Mouse (Mus musculus) macrophage (primary cell): ENCODE measurements at regions not wholly inside any gene's neighbourhood (a gene's known extent, or its start where the extent isn't known, plus 50 kb on each side); places are given as distances from the start of the nearest gene placed in this dataset.
"Not testable (repeated sequence)": the region's sequence is repeated elsewhere in the genome, so short reads cannot be mapped to it uniquely, and the experiment has no call there.

ENCODE experiments used
- H3K27ac ChIP-seq: fragments of 350-480 bp; formaldehyde crosslinking; 2 replicates; pipeline ENCODE4 v1.9.0; 2021
- H3K36me3 ChIP-seq: fragments of 350-480 bp; formaldehyde crosslinking; 2 replicates; pipeline ENCODE4 v1.9.0; 2021; ENCODE audit errors: inconsistent target
- H3K4me3 ChIP-seq: fragments of 350-480 bp; formaldehyde crosslinking; 2 replicates; pipeline ENCODE4 v1.9.0; 2021; ENCODE audit errors: inconsistent target
- H3K79me2 ChIP-seq: fragments of 350-480 bp; formaldehyde crosslinking; 2 replicates; pipeline ENCODE4 v1.9.0; 2021; ENCODE audit errors: inconsistent target
- WGBS: methylation state at CpG from one replicate; pipeline ENCODE4 v1.1.7; 2026; ENCODE audit warnings: inconsistent platforms; ENCODE audit not compliant: missing documents; 5-methylcytosine and 5-hydroxymethylcytosine counted together

DNA sequence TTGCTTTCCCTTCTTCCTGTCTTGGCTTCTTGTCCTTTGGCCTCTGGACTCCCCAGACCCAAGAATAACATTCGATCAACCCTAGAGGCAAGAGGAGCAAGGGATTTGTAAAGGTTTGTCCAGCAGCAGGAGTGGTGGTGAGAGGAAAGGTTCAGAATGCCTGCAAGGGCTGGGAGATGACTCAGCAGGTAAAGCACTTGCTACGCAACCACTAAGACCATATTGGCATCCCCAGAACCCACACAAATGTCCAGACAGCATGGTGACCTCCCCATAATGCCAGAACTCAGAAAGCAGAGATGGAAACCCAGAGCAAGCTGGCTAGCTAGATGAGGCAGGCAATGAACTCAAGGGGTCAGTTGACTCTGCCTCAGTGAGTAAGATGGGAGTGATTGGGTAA lies 110.4 kb upstream of the Mrps10 start:
- WGBS, result 80% methylated on average over 2 of the region's 2 CpGs
- Histone ChIP-seq H3K36me3 (no peaks in the 10 kb centered on the region), H3K27ac (no peak overlapping the region), H3K4me3 (no peak overlapping the region), H3K79me2 (peaks cover 42% of the 10 kb centered on the region; the same call in 1 of the 2 replicates)

DNA sequence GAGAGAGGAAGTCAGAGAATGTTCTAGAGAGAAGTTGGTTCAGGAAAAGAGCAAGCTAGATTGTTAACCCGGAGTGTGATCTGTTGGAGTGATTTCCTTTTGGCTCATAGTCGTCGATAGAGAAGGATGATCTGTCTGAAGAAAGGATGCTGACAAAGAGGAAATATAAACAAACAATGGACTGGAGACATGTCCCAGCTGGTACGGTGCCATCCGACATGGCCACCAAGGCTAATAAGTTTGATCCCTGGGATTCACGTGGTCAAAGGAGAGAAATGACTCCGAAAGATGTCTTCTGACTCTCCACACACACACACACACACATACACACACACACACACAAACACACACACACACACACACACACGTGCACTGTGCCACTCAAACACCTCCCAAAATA lies 113.5 kb upstream of the Mrps10 start:
- Histone ChIP-seq H3K79me2 (peaks cover 52% of the 10 kb centered on the region), H3K4me3 (no peak overlapping the region), H3K27ac (no peak overlapping the region), H3K36me3 (no peaks in the 10 kb centered on the region)
- WGBS, result 85% methylated on average over 7 of the region's 8 CpGs

DNA sequence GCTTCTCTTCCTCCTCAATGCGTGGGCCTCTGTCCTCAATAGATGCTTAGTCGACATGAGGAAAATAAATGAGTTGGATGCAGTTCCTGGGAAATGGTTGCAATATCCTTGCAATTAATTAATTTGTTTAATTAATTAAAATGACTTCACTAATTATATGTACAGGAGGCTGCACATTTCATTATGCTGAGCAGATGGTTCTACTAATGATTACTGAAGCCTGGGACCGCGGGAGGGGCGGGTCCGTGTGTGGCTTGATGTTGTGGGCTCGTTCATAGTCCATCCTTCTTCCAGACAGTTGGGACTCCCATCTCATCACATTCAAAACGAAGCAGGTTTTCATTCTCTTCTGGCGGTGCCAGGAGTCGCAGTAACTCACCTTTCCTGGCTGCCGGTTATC lies 114.7 kb upstream of the Mrps10 start:
- Histone ChIP-seq H3K27ac (no peak overlapping the region), H3K36me3 (no peaks in the 10 kb centered on the region), H3K79me2 (peaks cover 51% of the 10 kb centered on the region), H3K4me3 (no peak overlapping the region)
- WGBS, result 94% methylated on average over 10 of the region's 11 CpGs

DNA sequence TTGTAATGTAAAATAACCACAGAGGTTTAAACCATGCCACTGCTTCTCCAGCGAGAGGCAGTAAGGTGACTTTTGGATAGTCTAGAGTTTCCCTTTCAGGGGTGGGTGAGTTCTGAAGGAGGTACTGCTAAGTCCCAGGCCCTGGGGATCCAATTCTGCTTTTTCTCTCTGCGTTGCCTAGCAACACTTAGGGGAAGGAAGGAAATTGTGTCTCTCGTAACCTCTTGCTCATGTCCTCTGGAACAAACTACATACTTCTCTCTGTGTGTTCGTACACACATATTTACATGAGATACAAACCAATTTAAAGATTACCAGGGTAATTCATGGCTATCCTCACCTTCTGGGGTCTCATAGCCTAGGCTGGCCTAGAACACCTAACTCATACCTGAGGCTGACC lies 118.7 kb upstream of the Mrps10 start:
- H3K27ac ChIP-seq, result peak overlapping the region; percentile 37
- no peaks in the 10 kb centered on the region for H3K36me3 ChIP-seq
- 2% methylated on average over 4 of the region's 4 CpGs for WGBS
- peaks cover 87% of the 10 kb centered on the region for H3K79me2 ChIP-seq
- H3K4me3 ChIP-seq, result no peak overlapping the region

DNA sequence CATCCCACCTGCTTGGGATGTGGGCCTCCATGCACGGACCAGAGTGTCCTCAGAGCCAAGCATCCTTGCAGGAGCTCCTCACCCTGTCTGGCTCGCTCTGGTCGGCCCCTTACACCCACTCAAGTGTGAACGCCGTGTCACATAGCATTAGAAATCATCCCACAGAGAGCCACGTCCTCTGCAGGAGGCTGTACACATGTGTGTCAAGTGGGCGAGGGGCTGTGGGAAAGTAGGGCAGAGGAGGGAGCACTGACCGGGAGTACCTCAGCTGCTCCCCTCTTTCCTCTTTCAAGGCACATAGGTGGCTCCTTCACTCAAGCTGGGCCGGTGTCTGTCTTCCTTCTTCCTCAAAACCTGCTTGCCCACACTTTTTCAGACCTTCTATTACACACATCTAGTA lies 119.5 kb upstream of the Mrps10 start:
- Histone ChIP-seq H3K4me3 (no peak overlapping the region), H3K27ac (no peak overlapping the region), H3K79me2 (peaks cover 88% of the 10 kb centered on the region), H3K36me3 (no peaks in the 10 kb centered on the region)
- WGBS, result 82% methylated on average over 9 of the region's 9 CpGs

DNA sequence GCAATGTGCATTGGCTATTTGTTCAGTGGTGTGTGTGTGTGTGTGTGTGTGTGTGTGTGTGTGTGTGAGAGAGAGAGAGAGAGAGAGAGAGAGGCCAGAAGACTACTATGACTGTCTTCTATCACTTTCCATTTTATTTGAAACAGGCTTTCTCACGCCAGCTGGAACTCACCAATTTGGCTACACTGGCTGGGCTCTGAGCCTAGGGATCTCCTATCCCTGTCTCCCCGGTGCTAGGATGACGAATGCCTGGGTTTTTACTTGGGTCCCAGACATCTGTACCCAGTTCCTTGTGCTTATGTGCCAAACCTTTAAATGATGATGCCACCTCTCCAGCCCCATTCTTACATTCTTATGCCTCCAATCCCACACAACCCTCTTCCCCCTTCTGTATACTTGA lies 120.6 kb upstream of the Mrps10 start:
- H3K4me3 ChIP-seq, result no peak overlapping the region
- H3K27ac ChIP-seq, result no peak overlapping the region
- WGBS, result 100% methylated on average over 3 of the region's 3 CpGs
- no peaks in the 10 kb centered on the region for H3K36me3 ChIP-seq
- H3K79me2 ChIP-seq, result peaks cover 77% of the 10 kb centered on the region

DNA sequence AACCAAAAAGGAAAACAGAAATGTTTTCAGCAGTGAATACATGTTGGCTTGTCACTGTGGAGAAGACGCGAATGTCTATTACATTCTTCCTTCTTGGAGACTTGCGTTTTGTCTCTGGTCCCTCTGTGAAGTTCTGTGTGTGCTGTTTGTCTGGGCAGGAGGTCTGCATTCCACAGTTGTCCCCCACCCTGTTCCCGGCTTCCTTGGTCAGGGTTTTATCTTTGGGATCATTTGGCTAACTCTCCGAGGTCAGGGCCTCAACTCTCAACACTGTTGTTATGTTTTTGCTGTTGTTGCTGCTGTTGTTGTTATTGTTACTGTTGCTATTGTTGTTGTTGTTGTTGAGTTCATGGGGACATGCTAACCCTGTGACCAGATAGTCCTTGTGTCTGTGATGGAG lies 121.2 kb upstream of the Mrps10 start:
- Histone ChIP-seq H3K79me2 (peaks cover 72% of the 10 kb centered on the region), H3K27ac (no peak overlapping the region), H3K4me3 (no peak overlapping the region), H3K36me3 (no peaks in the 10 kb centered on the region)
- 100% methylated on average over 4 of the region's 5 CpGs for WGBS

DNA sequence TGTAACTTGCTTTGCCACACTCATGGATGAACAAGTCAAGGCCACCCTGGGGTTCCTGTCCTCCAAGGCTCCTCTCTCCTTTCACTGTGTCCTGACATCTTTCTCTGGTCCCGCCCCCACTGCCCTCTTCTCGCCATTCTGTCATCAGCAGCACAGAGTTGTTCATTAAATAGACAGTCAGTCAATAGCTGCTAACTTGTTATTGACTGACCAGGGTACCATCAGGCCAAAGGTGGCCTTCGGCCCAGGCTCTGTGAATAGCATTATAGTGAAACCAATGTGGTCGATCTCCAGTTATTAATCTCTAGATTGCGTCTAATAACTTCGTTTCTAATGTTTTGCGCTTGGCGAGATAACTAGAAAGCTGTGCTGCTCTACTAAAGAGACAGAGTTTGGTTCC lies 122.1 kb upstream of the Mrps10 start:
- no peak overlapping the region for H3K4me3 ChIP-seq
- 98% methylated on average over 8 of the region's 8 CpGs for WGBS
- H3K79me2 ChIP-seq, result peaks cover 63% of the 10 kb centered on the region
- no peak overlapping the region for H3K27ac ChIP-seq
- no peaks in the 10 kb centered on the region for H3K36me3 ChIP-seq

DNA sequence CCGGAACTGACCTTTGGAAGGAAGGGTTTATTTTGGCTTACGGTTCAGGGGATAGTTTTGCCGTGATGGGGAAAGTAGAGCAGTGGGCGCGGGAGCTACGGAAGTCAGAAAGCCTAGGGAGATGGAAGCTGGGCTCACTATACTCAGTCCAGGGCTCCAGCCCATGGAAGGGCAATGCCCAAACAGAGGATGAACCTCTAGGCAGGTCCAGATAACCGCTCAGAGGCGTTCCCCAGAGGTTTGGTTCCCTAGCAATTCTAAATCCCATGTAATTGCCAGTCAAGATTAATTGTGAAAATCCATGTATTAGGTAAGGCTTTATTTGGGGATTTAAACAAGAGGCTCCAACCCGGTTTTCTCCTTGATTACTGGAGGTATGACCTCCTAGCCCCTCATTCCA lies 123.1 kb upstream of the Mrps10 start:
- Histone ChIP-seq H3K27ac (no peak overlapping the region), H3K4me3 (no peak overlapping the region), H3K79me2 (peaks cover 53% of the 10 kb centered on the region), H3K36me3 (0 out of 2 replicates have a peak, but pooled peaks cover 2% of the 10 kb centered on the region)
- WGBS, result 94% methylated on average over 9 of the region's 9 CpGs

DNA sequence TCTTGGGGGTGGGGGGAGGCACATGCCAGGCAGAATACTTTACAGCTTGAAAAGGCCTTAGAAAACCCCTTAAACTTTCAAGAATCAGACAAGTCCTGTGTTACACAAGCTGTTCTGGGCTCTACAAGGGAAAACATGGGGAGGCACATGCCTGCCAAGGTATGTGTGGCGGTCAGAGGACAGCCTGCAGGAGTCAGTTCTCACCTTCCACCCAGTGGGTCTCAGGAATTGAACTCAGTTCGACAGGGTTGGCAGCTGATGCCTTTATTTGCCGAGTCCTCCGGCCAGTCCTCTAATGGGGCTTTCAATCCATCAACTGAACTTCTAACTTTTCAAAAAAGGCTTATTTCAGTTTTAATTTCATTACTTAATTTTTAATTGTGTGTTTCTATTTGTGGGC lies 129.6 kb upstream of the Mrps10 start:
- Histone ChIP-seq H3K36me3 (peaks cover 22% of the 10 kb centered on the region; the same call in 1 of the 2 replicates), H3K4me3 (no peak overlapping the region), H3K27ac (no peak overlapping the region), H3K79me2 (no peaks in the 10 kb centered on the region)
- WGBS, result 96% methylated on average over 4 of the region's 4 CpGs

DNA sequence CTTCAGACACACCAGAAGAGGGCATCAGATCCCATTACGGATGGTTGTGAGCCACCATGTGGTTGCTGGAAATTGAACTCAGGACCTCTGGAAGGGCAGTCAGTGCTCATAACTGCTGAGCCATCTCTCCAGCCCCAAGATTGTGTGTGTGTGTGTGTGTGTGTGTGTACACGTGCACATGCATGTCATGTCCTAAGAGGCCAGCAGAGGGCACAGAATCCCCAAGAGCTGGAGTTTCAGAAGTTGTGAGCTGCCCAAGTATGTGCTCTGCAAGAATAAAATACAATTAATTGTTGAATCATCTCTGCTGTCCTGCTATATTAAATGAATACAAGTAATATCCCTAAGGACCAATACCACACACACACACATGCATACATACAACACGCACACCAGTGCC lies 130.8 kb upstream of the Mrps10 start:
- not testable (repeated sequence) for H3K27ac ChIP-seq, H3K4me3 ChIP-seq, H3K79me2 ChIP-seq
- H3K36me3 ChIP-seq, result peaks cover 27% of the 10 kb centered on the region; the same call in 1 of the 2 replicates
- 100% methylated on average over 2 of the region's 3 CpGs for WGBS

DNA sequence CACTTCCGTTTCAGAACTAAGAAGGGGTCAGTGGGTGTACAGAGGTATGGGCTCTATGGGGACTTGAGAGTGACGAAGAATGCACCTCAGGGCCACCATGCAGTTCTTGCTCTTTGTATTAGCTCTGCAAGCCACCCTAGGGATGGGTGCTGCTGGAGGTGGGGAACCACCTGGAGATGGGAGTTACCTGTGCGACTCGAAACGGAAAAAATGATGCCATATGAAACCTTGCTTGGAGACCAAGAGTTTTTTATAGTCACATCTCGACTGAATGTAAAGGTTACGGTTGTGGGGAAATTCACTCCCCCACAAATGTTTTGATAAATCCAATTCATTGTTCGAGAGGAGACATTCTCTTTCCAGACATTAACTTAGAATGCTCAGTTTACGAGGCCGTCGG lies 134.3 kb upstream of the Mrps10 start:
- Histone ChIP-seq H3K36me3 (peaks cover 33% of the 10 kb centered on the region; the same call in 1 of the 2 replicates), H3K4me3 (no peak overlapping the region), H3K27ac (no peak overlapping the region), H3K79me2 (no peaks in the 10 kb centered on the region)
- 94% methylated on average over 11 of the region's 11 CpGs for WGBS

DNA sequence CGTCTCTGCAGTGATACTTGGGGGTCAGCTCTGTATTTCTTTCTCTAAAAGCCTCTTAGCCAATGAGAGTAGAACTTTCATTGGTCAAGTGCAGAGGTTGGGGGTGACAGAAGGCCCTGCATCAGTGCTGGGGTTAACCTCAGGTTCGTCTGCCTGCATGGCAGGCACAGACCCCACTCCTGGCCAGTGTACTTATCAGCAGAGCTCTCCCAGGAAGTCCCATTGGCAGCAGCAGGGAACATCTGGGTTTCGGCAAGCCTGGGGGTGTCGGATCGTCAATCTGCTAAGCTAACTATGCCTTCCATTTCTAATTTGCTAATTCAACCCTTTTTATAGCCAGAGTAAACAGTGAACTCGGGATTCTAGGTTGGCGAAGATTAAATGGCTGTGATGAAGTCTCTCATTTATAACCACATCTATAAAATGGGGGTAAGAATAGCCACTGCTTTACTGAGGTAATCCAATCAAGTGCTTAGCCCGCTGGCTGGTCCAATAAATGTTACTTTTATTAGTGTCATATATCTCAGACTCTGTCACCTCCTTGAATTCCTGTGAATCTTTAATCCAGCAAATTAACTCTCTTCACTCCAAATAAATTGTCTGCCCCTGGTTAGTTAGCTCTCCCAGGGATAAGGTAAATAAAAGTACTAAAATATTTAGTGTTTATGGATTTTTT lies 135.5 kb upstream of the Mrps10 start:
- Histone ChIP-seq H3K27ac (no peak overlapping the region), H3K36me3 (peaks cover 33% of the 10 kb centered on the region; the same call in 1 of the 2 replicates), H3K79me2 (peaks cover 9% of the 10 kb centered on the region), H3K4me3 (no peak overlapping the region)
- WGBS, result 91% methylated on average over 8 of the region's 8 CpGs

DNA sequence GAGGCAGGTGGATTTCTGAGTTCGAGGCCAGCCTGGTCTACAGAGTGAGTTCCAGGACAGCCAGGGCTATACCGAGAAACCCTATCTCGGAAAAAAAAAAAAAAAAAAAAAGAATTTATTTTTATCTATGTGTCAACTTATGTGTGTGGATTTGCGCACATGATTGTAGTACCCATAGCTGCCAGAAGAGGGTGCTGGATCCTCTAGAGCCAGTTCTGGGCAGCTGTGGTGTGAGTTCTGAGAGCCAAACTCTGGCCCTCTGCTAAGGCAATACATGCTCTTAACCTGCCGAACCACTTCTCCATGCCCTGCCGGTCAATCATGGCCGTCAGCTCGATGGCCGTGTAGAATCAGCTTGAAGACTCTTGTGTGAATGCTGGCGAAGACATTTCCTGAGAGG lies 138.0 kb upstream of the Mrps10 start:
- H3K27ac ChIP-seq, result no peak overlapping the region
- WGBS, result 99% methylated on average over 7 of the region's 10 CpGs
- peaks cover 26% of the 10 kb centered on the region; the same call in 1 of the 2 replicates for H3K36me3 ChIP-seq

DNA sequence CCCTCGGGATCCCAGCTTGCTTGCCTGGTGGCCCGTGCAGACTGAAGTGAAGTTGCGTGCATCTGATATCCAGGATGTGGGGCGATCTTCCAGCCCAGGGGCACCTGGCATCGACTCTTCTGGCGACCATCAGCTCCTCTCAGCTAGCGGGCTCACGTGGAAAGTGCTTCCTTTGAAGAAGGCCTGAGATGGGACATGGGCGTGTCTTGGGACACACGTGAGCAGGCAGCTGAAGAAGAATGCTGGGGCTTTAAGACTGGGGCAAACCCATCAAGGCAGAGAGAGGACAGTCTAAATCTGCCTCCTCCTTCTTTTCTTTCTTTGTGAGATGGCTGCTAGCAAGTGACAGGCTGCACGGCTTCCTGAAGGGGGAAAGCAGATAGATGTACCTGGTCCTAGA lies 142.3 kb upstream of the Mrps10 start:
- peak overlapping the region; percentile 91 for H3K27ac ChIP-seq
- no peak overlapping the region for H3K4me3 ChIP-seq
- 83% methylated on average over 11 of the region's 11 CpGs for WGBS
- 0 out of 2 replicates have a peak, but pooled peaks cover 8% of the 10 kb centered on the region for H3K36me3 ChIP-seq
- H3K79me2 ChIP-seq, result peaks cover 58% of the 10 kb centered on the region

More for the DNA sequence above, 138.0 kb upstream of the Mrps10 start:
- Histone ChIP-seq H3K4me3 (no peak overlapping the region), H3K79me2 (peaks cover 29% of the 10 kb centered on the region)
